Mouse (Mus musculus): ENCODE results near the gene Grin2c.
A peak's percentile ranks its signal among the peaks of the same experiment; 100 is the strongest.

The Grin2c gene

GRCm38 (mm10) chr11:115265771-115266399 is 1.2 kb downstream of the Grin2c start:
- no peak for ATAC-seq (ENCODE audit: low TSS enrichment)

GRCm38 (mm10) chr11:115264862-115265668 is 2.0 kb downstream of the Grin2c start:
- no peak for ATAC-seq (ENCODE audit: low TSS enrichment)

- ATAC-seq (ENCODE audit: low TSS enrichment), result no peak
Observed at GRCm38 (mm10) chr11:115264136-115264861, 2.7 kb downstream of the Grin2c start.

- no peak for ATAC-seq (ENCODE audit: low TSS enrichment)
Observed at GRCm38 (mm10) chr11:115262954-115263353, 4.1 kb downstream of the Grin2c start.

GRCm38 (mm10) chr11:115259134-115259533 is 7.9 kb downstream of the Grin2c start:
- no peak for ATAC-seq (ENCODE audit: low TSS enrichment)

GRCm38 (mm10) chr11:115257775-115258510 is 9.1 kb downstream of the Grin2c start:
- ATAC-seq (ENCODE audit: low TSS enrichment), result no peak

GRCm38 (mm10) chr11:115251258-115251657 is 15.8 kb downstream of the Grin2c start:
- no peak for ATAC-seq (ENCODE audit: low TSS enrichment)

GRCm38 (mm10) chr11:115250405-115251090 is 16.5 kb downstream of the Grin2c start:
- no peak for ATAC-seq (ENCODE audit: low TSS enrichment)

GRCm38 (mm10) chr11:115249721-115250404 is 17.2 kb downstream of the Grin2c start:
- no peak for ATAC-seq (ENCODE audit: low TSS enrichment)

- no peak for ATAC-seq (ENCODE audit: low TSS enrichment)
Observed at GRCm38 (mm10) chr11:115247945-115248344, 19.1 kb downstream of the Grin2c start.

GRCm38 (mm10) chr11:115247240-115247639 is 19.8 kb downstream of the Grin2c start:
- ATAC-seq (ENCODE audit: low TSS enrichment), result no peak

GRCm38 (mm10) chr11:115246386-115246785 is 20.7 kb downstream of the Grin2c start:
- no peak for ATAC-seq (ENCODE audit: low TSS enrichment)

GRCm38 (mm10) chr11:115244840-115245239 is 22.2 kb downstream of the Grin2c start:
- no peak for ATAC-seq (ENCODE audit: low TSS enrichment)

- ATAC-seq (ENCODE audit: low TSS enrichment), result no peak
Observed at GRCm38 (mm10) chr11:115243783-115244182, 23.3 kb downstream of the Grin2c start.

- no peak for ATAC-seq (ENCODE audit: low TSS enrichment)
Observed at GRCm38 (mm10) chr11:115242746-115243145, 24.3 kb downstream of the Grin2c start.

- no peak for ATAC-seq (ENCODE audit: low TSS enrichment)
Observed at GRCm38 (mm10) chr11:115241402-115241801, 25.6 kb downstream of the Grin2c start.

GRCm38 (mm10) chr11:115236570-115236969 is 30.5 kb downstream of the Grin2c start:
- ATAC-seq (ENCODE audit: low TSS enrichment), result no peak

- no peak for ATAC-seq (ENCODE audit: low TSS enrichment)
Observed at GRCm38 (mm10) chr11:115234320-115235044, 32.6 kb downstream of the Grin2c start.

- peak; percentile 71 for ATAC-seq (ENCODE audit: low TSS enrichment)
Observed at GRCm38 (mm10) chr11:115233526-115234290, 33.3 kb downstream of the Grin2c start.

Measured in frontal cortex, adult (tissue).